Mouse (Mus musculus) intestine, postnatal 0 days (tissue): ENCODE results near the gene Nfx1. TPM values are rescaled to one million over a fixed set of nuclear protein-coding genes. Genes with fewer than 3 reads are reported as not detected.

Experiments
- ATAC-seq: fragments of 200-750 bp; cut with Nextera tagmentation; 2 replicates; pipeline ENCODE4 v1.8.0; 2017; ENCODE audit warnings: mild to moderate bottlenecking, moderate TSS enrichment, moderate library complexity
- H3K27ac ChIP-seq: fragments of 300-500 bp; sonication (generic); 2 replicates; pipeline ENCODE4 v1.5.1; 2014; ENCODE audit warnings: mild to moderate bottlenecking, low read depth, low read length, moderate library complexity
- H3K27me3 ChIP-seq: fragments of 300-500 bp; sonication (generic); replicated peaks from 2 replicates; pipeline ENCODE4 v1.6.1; 2014; ENCODE audit warnings: low read length, mixed read lengths; ENCODE audit not compliant: control insufficient read depth, insufficient read depth
- H3K36me3 ChIP-seq: fragments of 300-500 bp; sonication (generic); 2 replicates; pipeline ENCODE4 v1.6.1; 2014; ENCODE audit warnings: mild to moderate bottlenecking, moderate library complexity; ENCODE audit not compliant: control insufficient read depth, insufficient read depth
- H3K4me1 ChIP-seq: fragments of 300-500 bp; sonication (generic); replicated peaks from 2 replicates; pipeline ENCODE4 v1.6.1; 2014; ENCODE audit warnings: antibody characterized with exemption, low read length, mixed read lengths; ENCODE audit not compliant: control insufficient read depth, insufficient read depth
- H3K4me2 ChIP-seq: fragments of 300-500 bp; sonication (generic); replicated peaks from 2 replicates; pipeline ENCODE4 v1.6.1; 2014; ENCODE audit warnings: low read depth, mild to moderate bottlenecking, moderate library complexity
- H3K4me3 ChIP-seq: fragments of 300-500 bp; sonication (generic); 2 replicates; pipeline ENCODE4 v1.5.1; 2014; ENCODE audit warnings: low read depth, low read length
- H3K9ac ChIP-seq: fragments of 300-500 bp; sonication (generic); 2 replicates; pipeline ENCODE4 v1.6.1; 2014; ENCODE audit warnings: mild to moderate bottlenecking, low read depth, low read length
- H3K9me3 ChIP-seq: fragments of 300-500 bp; sonication (generic); 2 replicates; pipeline ENCODE4 v1.6.1; 2016; ENCODE audit warnings: mixed run types; ENCODE audit not compliant: control insufficient read depth
- CTCF ChIP-seq: sonication (generic); IDR thresholded peaks from 2 replicates; pipeline ENCODE4 v1.5.1; 2016; ENCODE audit warnings: low read depth, mild to moderate bottlenecking, control low read depth, antibody characterized with exemption, moderate library complexity
- WGBS: fragments of 180-500 bp; shearing (Covaris S2); extraction: QIAGEN DNeasy Blood & Tissue Kit; methylation state at CpG from one replicate; pipeline ENCODE4 v1.1.7; 2014; 5-methylcytosine and 5-hydroxymethylcytosine counted together
- polyA plus RNA-seq: library from polyadenylated mRNA; unstranded; fragments of >200 nt; fragmentation: Nextera tagmentation; extraction: Ambion mirVana; gene quantifications from 2 replicates; pipeline ENCODE4 v1.2.1, GENCODE M21; 2015

Gene Nfx1
- polyA plus RNA-seq, 1 experiment from 2014 or later: 25.9 TPM

- 89% methylated on average over 9 of the region's 9 CpGs for WGBS
- no peak overlapping the region for H3K4me2 ChIP-seq
- no peaks in the 10 kb centered on the region for H3K4me1 ChIP-seq
- H3K9ac ChIP-seq: no peak overlapping the region
- H3K4me3 ChIP-seq: no peak overlapping the region
- no peaks in the 10 kb centered on the region for H3K9me3 ChIP-seq
- no peak overlapping the region for H3K27ac ChIP-seq
- no peak for TF ChIP-seq CTCF
- H3K36me3 ChIP-seq: peaks cover 80% of the 10 kb centered on the region
- H3K27me3 ChIP-seq: no peaks in the 10 kb centered on the region
- ATAC-seq: no peak
These were observed 34.4 kb upstream of the Nfx1 start for GRCm38 (mm10) chr4:40936175-40936839.

- peaks cover 86% of the 10 kb centered on the region for H3K36me3 ChIP-seq
- H3K9ac ChIP-seq: no peak overlapping the region
- no peak overlapping the region for H3K4me3 ChIP-seq
- no peaks in the 10 kb centered on the region for H3K4me1 ChIP-seq
- H3K9me3 ChIP-seq: no peaks in the 10 kb centered on the region
- 90% methylated on average over 5 of the region's 5 CpGs for WGBS
- no peak overlapping the region for H3K27ac ChIP-seq
- no peaks in the 10 kb centered on the region for H3K27me3 ChIP-seq
- no peak overlapping the region for H3K4me2 ChIP-seq
- TF ChIP-seq CTCF: no peak
- ATAC-seq: no peak
These were observed 31.9 kb upstream of the Nfx1 start for GRCm38 (mm10) chr4:40938793-40939192.

GRCm38 (mm10) chr4:40943651-40944050 lies 27.1 kb upstream of the Nfx1 start:
- Histone ChIP-seq H3K9ac (no peak overlapping the region), H3K9me3 (no peaks in the 10 kb centered on the region), H3K4me3 (no peak overlapping the region), H3K27me3 (no peaks in the 10 kb centered on the region), H3K36me3 (peaks cover 52% of the 10 kb centered on the region), H3K4me2 (no peak overlapping the region), H3K4me1 (peaks cover 3% of the 10 kb centered on the region; the same call in 1 of the 2 replicates), H3K27ac (no peak overlapping the region)
- whole genome bisulfite sequencing: 98% methylated on average over 5 of the region's 5 CpGs
- TF ChIP-seq CTCF: no peak
- ATAC-seq: no peak

- TF ChIP-seq CTCF: no peak
- Histone ChIP-seq H3K4me2 (peak overlapping the region; percentile 75), H3K4me3 (peak overlapping the region; percentile 81; the same call in 1 of the 2 replicates), H3K9me3 (no peaks in the 10 kb centered on the region), H3K4me1 (peaks cover 8% of the 10 kb centered on the region; the same call in 1 of the 2 replicates), H3K9ac (0 out of 2 replicates have a peak overlapping the region, but pooled peaks have one; percentile 87), H3K27me3 (no peaks in the 10 kb centered on the region), H3K27ac (no peak overlapping the region), H3K36me3 (peaks cover 32% of the 10 kb centered on the region)
- 65% methylated on average over 7 of the region's 7 CpGs for WGBS
- ATAC-seq: no peak
These were observed 24.1 kb upstream of the Nfx1 start for GRCm38 (mm10) chr4:40946516-40947121.

- Histone ChIP-seq H3K27ac (peak overlapping the region; percentile 83), H3K27me3 (no peaks in the 10 kb centered on the region), H3K9me3 (no peaks in the 10 kb centered on the region), H3K4me2 (peak overlapping the region; percentile 75), H3K4me3 (peak overlapping the region; percentile 81), H3K4me1 (peaks cover 8% of the 10 kb centered on the region; the same call in 1 of the 2 replicates), H3K36me3 (peaks cover 30% of the 10 kb centered on the region), H3K9ac (peak overlapping the region; percentile 87)
- peak; percentile 28 for ATAC-seq
- TF ChIP-seq CTCF: peak; percentile 48
- WGBS: under 1% methylated on average over 40 of the region's 40 CpGs
These were observed 23.0 kb upstream of the Nfx1 start for GRCm38 (mm10) chr4:40947565-40948159.

- peak; percentile 42; the same call in 1 of the 2 replicates for TF ChIP-seq CTCF
- 0% methylated on average over 50 of the region's 50 CpGs for WGBS
- Histone ChIP-seq H3K4me1 (peaks cover 8% of the 10 kb centered on the region; the same call in 1 of the 2 replicates), H3K36me3 (peaks cover 31% of the 10 kb centered on the region), H3K9me3 (no peaks in the 10 kb centered on the region), H3K4me2 (peak within 1 kb of the TSS; percentile 78), H3K4me3 (peak within 1 kb of the TSS; percentile 81), H3K27me3 (no peaks in the 10 kb centered on the region), H3K9ac (peak within 1 kb of the TSS; percentile 87), H3K27ac (peak within 1 kb of the TSS; percentile 83)
- peak; percentile 97 for ATAC-seq
These were observed 22.5 kb upstream of the Nfx1 start, which contains the start of the genes Bag1 and Chmp5 for GRCm38 (mm10) chr4:40948160-40948708. TSS of gene Bag1 (minus strand) at chr4:40948294. TSS of gene Chmp5 (plus strand) at chr4:40948407.
